Mouse (Mus musculus) kidney, embryonic 14.5 days (tissue): ENCODE results near the gene Tas2r134. TPM values are rescaled to one million over a fixed set of nuclear protein-coding genes. Genes with fewer than 3 reads are reported as not detected.
A peak's percentile ranks its signal among the peaks of the same experiment; 100 is the strongest.

Experiments
- ATAC-seq: fragments of 200-750 bp; cut with Nextera tagmentation; 2 replicates; pipeline ENCODE4 v1.8.0; 2017; ENCODE audit warnings: moderate number of reproducible peaks, mild to moderate bottlenecking, moderate TSS enrichment, moderate library complexity; ENCODE audit not compliant: low FRiP score, low TSS enrichment
- H3K27ac ChIP-seq: fragments of 300-500 bp; sonication (generic); 2 replicates; pipeline ENCODE4 v1.5.1; 2014; ENCODE audit warnings: low read depth, mild to moderate bottlenecking, low read length, moderate library complexity, mixed read lengths
- H3K27me3 ChIP-seq: fragments of 300-500 bp; sonication (generic); 2 replicates; pipeline ENCODE4 v1.6.1; 2014; ENCODE audit warnings: mild to moderate bottlenecking, low read length; ENCODE audit not compliant: control insufficient read depth, insufficient read depth
- H3K36me3 ChIP-seq: fragments of 300-500 bp; sonication (generic); 2 replicates; pipeline ENCODE4 v1.6.1; 2014; ENCODE audit warnings: low read length, mixed read lengths; ENCODE audit not compliant: control insufficient read depth, insufficient read depth
- H3K4me1 ChIP-seq: fragments of 300-500 bp; sonication (generic); 2 replicates; pipeline ENCODE4 v1.6.1; 2014; ENCODE audit warnings: low read length, mixed read lengths; ENCODE audit not compliant: control insufficient read depth, insufficient read depth
- H3K4me2 ChIP-seq: fragments of 300-500 bp; sonication (generic); replicated peaks from 2 replicates; pipeline ENCODE4 v1.6.1; 2014; ENCODE audit warnings: low read depth, mild to moderate bottlenecking, low read length
- H3K4me3 ChIP-seq: fragments of 300-500 bp; sonication (generic); 2 replicates; pipeline ENCODE4 v1.5.1; 2014; ENCODE audit warnings: mild to moderate bottlenecking, low read length
- H3K9ac ChIP-seq: fragments of 300-500 bp; sonication (generic); 2 replicates; pipeline ENCODE4 v1.6.1; 2014; ENCODE audit warnings: low read depth, mild to moderate bottlenecking, low read length, moderate library complexity
- H3K9me3 ChIP-seq: fragments of 300-500 bp; sonication (generic); 2 replicates; pipeline ENCODE4 v1.6.1; 2016; ENCODE audit warnings: low read length; ENCODE audit not compliant: control insufficient read depth
- WGBS: fragments of 180-500 bp; shearing (Covaris S2); extraction: QIAGEN DNeasy Blood & Tissue Kit; methylation state at CpG from one replicate; pipeline ENCODE4 v1.1.7; 2014; 5-methylcytosine and 5-hydroxymethylcytosine counted together
- polyA plus RNA-seq: library from polyadenylated mRNA; unstranded; fragments of >200 nt; fragmentation: Nextera tagmentation; extraction: Ambion mirVana; gene quantifications from 2 replicates; pipeline ENCODE4 v1.2.1, GENCODE M21; 2014

Gene Tas2r134
- polyA plus RNA-seq, 1 experiment from 2014 or later = not detected

- Histone ChIP-seq H3K9ac (no peak overlapping the region), H3K4me1 (peaks cover 5% of the 10 kb centered on the region), H3K9me3 (no peaks in the 10 kb centered on the region), H3K4me3 (no peak overlapping the region), H3K36me3 (no peaks in the 10 kb centered on the region), H3K27ac (no peak overlapping the region), H3K4me2 (peak overlapping the region; percentile 36), H3K27me3 (no peaks in the 10 kb centered on the region)
- no peak for ATAC-seq
- WGBS = 39% methylated on average over 3 of the region's 3 CpGs
Measured at GRCm38 (mm10) chr2:51600202-51600487, 27.2 kb upstream of the Tas2r134 start.

GRCm38 (mm10) chr2:51600873-51601272, 26.4 kb upstream of the Tas2r134 start:
- H3K27me3 ChIP-seq = no peaks in the 10 kb centered on the region
- 57% methylated on average over 8 of the region's 8 CpGs for WGBS

GRCm38 (mm10) chr2:51610305-51610704, 17.0 kb upstream of the Tas2r134 start:
- H3K9me3 ChIP-seq = no peaks in the 10 kb centered on the region
- no peaks in the 10 kb centered on the region for H3K27me3 ChIP-seq
- no peak overlapping the region for H3K4me3 ChIP-seq
- no peak for ATAC-seq
- no peak overlapping the region for H3K4me2 ChIP-seq
- WGBS = 59% methylated on average over 10 of the region's 10 CpGs
- H3K36me3 ChIP-seq = no peaks in the 10 kb centered on the region
- H3K27ac ChIP-seq = no peak overlapping the region
- H3K4me1 ChIP-seq = no peaks in the 10 kb centered on the region
- no peak overlapping the region for H3K9ac ChIP-seq

More at GRCm38 (mm10) chr2:51600873-51601272, 26.4 kb upstream of the Tas2r134 start:
- H3K4me1 ChIP-seq = peaks cover 5% of the 10 kb centered on the region
- no peak overlapping the region for H3K4me2 ChIP-seq
- H3K9me3 ChIP-seq = no peaks in the 10 kb centered on the region
- no peaks in the 10 kb centered on the region for H3K36me3 ChIP-seq
- no peak overlapping the region for H3K27ac ChIP-seq
- ATAC-seq = no peak
- no peak overlapping the region for H3K4me3 ChIP-seq
- no peak overlapping the region for H3K9ac ChIP-seq

- Histone ChIP-seq H3K4me1 (no peaks in the 10 kb centered on the region), H3K4me2 (no peak overlapping the region), H3K4me3 (no peak overlapping the region), H3K9ac (no peak overlapping the region), H3K9me3 (no peaks in the 10 kb centered on the region), H3K27ac (no peak overlapping the region), H3K27me3 (no peaks in the 10 kb centered on the region), H3K36me3 (no peaks in the 10 kb centered on the region)
- ATAC-seq = no peak
- WGBS = 34% methylated on average over 2 of the region's 2 CpGs
Measured at GRCm38 (mm10) chr2:51610897-51611296, 16.4 kb upstream of the Tas2r134 start.

- Histone ChIP-seq H3K36me3 (no peaks in the 10 kb centered on the region), H3K4me3 (no peak overlapping the region), H3K9ac (no peak overlapping the region), H3K4me2 (no peak overlapping the region), H3K27me3 (no peaks in the 10 kb centered on the region), H3K4me1 (no peaks in the 10 kb centered on the region), H3K9me3 (no peaks in the 10 kb centered on the region), H3K27ac (no peak overlapping the region)
- ATAC-seq = no peak
- 79% methylated on average over 4 of the region's 4 CpGs for WGBS
Measured at GRCm38 (mm10) chr2:51613716-51614115, 13.6 kb upstream of the Tas2r134 start.

- H3K4me1 ChIP-seq = no peaks in the 10 kb centered on the region
- H3K9me3 ChIP-seq = no peaks in the 10 kb centered on the region
- H3K9ac ChIP-seq = no peak overlapping the region
- no peak for ATAC-seq
- WGBS = 97% methylated on average over 2 of the region's 2 CpGs
- H3K27me3 ChIP-seq = no peaks in the 10 kb centered on the region
- no peak overlapping the region for H3K4me2 ChIP-seq
- H3K4me3 ChIP-seq = no peak overlapping the region
- H3K36me3 ChIP-seq = no peaks in the 10 kb centered on the region
- no peak overlapping the region for H3K27ac ChIP-seq
Measured at GRCm38 (mm10) chr2:51621931-51622330, 5.4 kb upstream of the Tas2r134 start.

GRCm38 (mm10) chr2:51626007-51626406, 1.3 kb upstream of the Tas2r134 start:
- Histone ChIP-seq H3K4me2 (no peak overlapping the region), H3K27ac (no peak overlapping the region), H3K36me3 (no peaks in the 10 kb centered on the region), H3K4me1 (no peaks in the 10 kb centered on the region), H3K9ac (no peak overlapping the region), H3K27me3 (no peaks in the 10 kb centered on the region), H3K9me3 (no peaks in the 10 kb centered on the region), H3K4me3 (no peak overlapping the region)
- no peak for ATAC-seq
- 88% methylated on average over 3 of the region's 3 CpGs for WGBS

GRCm38 (mm10) chr2:51631428-51631827, 4.1 kb downstream of the Tas2r134 start:
- Histone ChIP-seq H3K9ac (no peak overlapping the region), H3K4me1 (no peaks in the 10 kb centered on the region), H3K27me3 (no peaks in the 10 kb centered on the region), H3K4me2 (no peak overlapping the region), H3K27ac (no peak overlapping the region), H3K36me3 (no peaks in the 10 kb centered on the region), H3K9me3 (no peaks in the 10 kb centered on the region), H3K4me3 (no peak overlapping the region)
- 92% methylated on average over 2 of the region's 2 CpGs for WGBS
- no peak for ATAC-seq

GRCm38 (mm10) chr2:51637681-51638080, 10.4 kb downstream of the Tas2r134 start:
- no peak overlapping the region for H3K4me3 ChIP-seq
- H3K4me2 ChIP-seq = no peak overlapping the region
- H3K36me3 ChIP-seq = no peaks in the 10 kb centered on the region
- no peaks in the 10 kb centered on the region for H3K4me1 ChIP-seq
- no peak overlapping the region for H3K27ac ChIP-seq
- no peak overlapping the region for H3K9ac ChIP-seq
- no peaks in the 10 kb centered on the region for H3K9me3 ChIP-seq
- ATAC-seq = no peak
- WGBS = 82% methylated on average over 11 of the region's 11 CpGs
- no peaks in the 10 kb centered on the region for H3K27me3 ChIP-seq

GRCm38 (mm10) chr2:51641635-51642034, 14.3 kb downstream of the Tas2r134 start:
- no peak overlapping the region for H3K27ac ChIP-seq
- no peak overlapping the region for H3K4me2 ChIP-seq
- no peak overlapping the region for H3K9ac ChIP-seq
- no peaks in the 10 kb centered on the region for H3K27me3 ChIP-seq
- no peaks in the 10 kb centered on the region for H3K36me3 ChIP-seq
- H3K9me3 ChIP-seq = no peaks in the 10 kb centered on the region
- H3K4me1 ChIP-seq = no peaks in the 10 kb centered on the region
- WGBS = 88% methylated on average over 7 of the region's 7 CpGs
- no peak overlapping the region for H3K4me3 ChIP-seq
- no peak for ATAC-seq
